Mouse (Mus musculus): ENCODE data around the gene Olfr666. TPM values are rescaled to one million over a fixed set of nuclear protein-coding genes. Genes with fewer than 3 reads are reported as not detected.

Olfr666 gene
- total RNA-seq (2012; rRNA removed) (not detected in 2 replicates), polyA plus RNA-seq (2012; ENCODE audit: insufficient read depth in 1 of 2, insufficient read length in 2 of 2, low read depth in 1 of 2, low replicate concordance in 2 of 2, missing spikeins in 1 of 2) (not detected)

- H3K9ac ChIP-seq (ENCODE audit: control insufficient read depth, low read depth, low read length, poor library complexity, severe bottlenecking), result no peak within 1 kb of the TSS
- H3K79me2 ChIP-seq (ENCODE audit: control insufficient read depth, insufficient read depth, low read length, poor library complexity), result no peaks in the 10 kb centered on the region
- no peaks in the 10 kb centered on the region for H3K4me1 ChIP-seq (ENCODE audit: control insufficient read depth in 1 of 2, insufficient read depth in 2 of 2, low read length in 2 of 2)
- no peak for DNase-seq (ENCODE audit: low read depth, low spot score)
- no peaks in the 10 kb centered on the region for H3K36me3 ChIP-seq (ENCODE audit: control insufficient read depth in 1 of 2, insufficient read depth in 2 of 2, low read length in 2 of 2)
- H3K4me3 ChIP-seq (ENCODE audit: control insufficient read depth in 1 of 2, insufficient read depth in 1 of 2, low read depth in 2 of 2, low read length in 2 of 2), result no peak within 1 kb of the TSS
- no peaks in the 10 kb centered on the region for H3K27me3 ChIP-seq (ENCODE audit: control insufficient read depth in 1 of 2, insufficient read depth in 2 of 2, low read length in 2 of 2)
- H3K27ac ChIP-seq (ENCODE audit: control insufficient read depth, low read depth, low read length), result no peak within 1 kb of the TSS
- TF ChIP-seq UBTF (IDR thresholded peaks at IDR 0.05; ENCODE audit: borderline replicate concordance, insufficient read depth, low read depth, low read length) (no peak), CHD1 (IDR thresholded peaks at IDR 0.05; ENCODE audit: low read depth, low read length) (no peak), ZMIZ1 (IDR thresholded peaks at IDR 0.05; ENCODE audit: low read depth, low read length) (no peak), E2F4 (IDR thresholded peaks at IDR 0.05; ENCODE audit: borderline replicate concordance, low read depth, low read length) (no peak), POLR2A (IDR thresholded peaks at IDR 0.05; ENCODE audit: control insufficient read depth in 1 of 2, insufficient read depth in 1 of 2, low read depth in 1 of 2, low read length in 2 of 2, poor library complexity in 1 of 2) (no peak), CHD2 (IDR thresholded peaks at IDR 0.05; ENCODE audit: low read length) (no peak), ELF1 (IDR thresholded peaks at IDR 0.05; ENCODE audit: low read depth, low read length) (no peak), NRF1 (IDR thresholded peaks at IDR 0.05; ENCODE audit: insufficient read depth, low read depth, low read length, poor library complexity, severe bottlenecking) (no peak), MYC (IDR thresholded peaks at IDR 0.05; ENCODE audit: low read depth, low read length) (no peak), EP300 (IDR thresholded peaks at IDR 0.05; ENCODE audit: low read depth in 1 of 2, low read length in 2 of 2) (no peak), GABPA (IDR thresholded peaks at IDR 0.05; ENCODE audit: low read depth, low read length) (no peak), MAX (IDR thresholded peaks at IDR 0.05; ENCODE audit: low read length) (no peak), JUND (IDR thresholded peaks at IDR 0.05; ENCODE audit: low read depth, low read length) (no peak), ZNF384 (IDR thresholded peaks at IDR 0.05; ENCODE audit: low read depth, low read length) (no peak), BHLHE40 (IDR thresholded peaks at IDR 0.05; ENCODE audit: borderline replicate concordance, low read depth, low read length) (no peak), MXI1 (IDR thresholded peaks at IDR 0.05; ENCODE audit: low read depth, low read length) (no peak), SIN3A (IDR thresholded peaks at IDR 0.05; ENCODE audit: low read length) (no peak)
- no peaks in the 10 kb centered on the region for H3K9me3 ChIP-seq (replicated peaks; ENCODE audit: insufficient read depth, low read length)
Measured at GRCm38 (mm10) chr7:104895852-104896251, at the start of gene Olfr666. Olfr666 (minus strand) TSS chr7:104895952.

DNA sequence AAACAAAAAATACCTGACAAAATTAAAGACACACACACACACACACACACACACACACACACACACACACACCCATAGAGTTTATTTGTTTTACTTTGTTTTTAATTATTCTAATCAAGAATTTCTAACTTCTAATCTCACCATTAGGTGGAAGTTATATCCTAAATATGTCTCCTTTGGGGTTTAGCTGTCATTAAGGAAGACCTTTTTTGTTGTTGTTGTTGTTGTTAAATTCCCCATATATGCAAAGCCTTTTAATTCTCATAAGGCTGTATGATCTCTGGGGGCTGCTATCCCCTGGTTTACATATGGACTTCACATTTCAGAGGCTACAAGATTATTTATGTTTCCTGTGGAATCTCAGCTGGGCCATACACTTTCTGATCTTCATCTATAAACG is 38.2 kb upstream of the Olfr666 start, which contains the start of gene Olfr669:
Olfr669 (plus strand) TSS at position 301 of the 400 bp plus-strand sequence.
- Histone ChIP-seq H3K4me1 (ENCODE audit: control insufficient read depth in 1 of 2, insufficient read depth in 2 of 2, low read length in 2 of 2) (no peaks in the 10 kb centered on the region), H3K36me3 (ENCODE audit: control insufficient read depth in 1 of 2, insufficient read depth in 2 of 2, low read length in 2 of 2) (no peaks in the 10 kb centered on the region), H3K27me3 (ENCODE audit: control insufficient read depth in 1 of 2, insufficient read depth in 2 of 2, low read length in 2 of 2) (no peaks in the 10 kb centered on the region), H3K9ac (ENCODE audit: control insufficient read depth, low read depth, low read length, poor library complexity, severe bottlenecking) (no peak within 1 kb of the TSS), H3K79me2 (ENCODE audit: control insufficient read depth, insufficient read depth, low read length, poor library complexity) (no peaks in the 10 kb centered on the region), H3K27ac (ENCODE audit: control insufficient read depth, low read depth, low read length) (no peak within 1 kb of the TSS), H3K9me3 (replicated peaks; ENCODE audit: insufficient read depth, low read length) (no peaks in the 10 kb centered on the region), H3K4me3 (ENCODE audit: control insufficient read depth in 1 of 2, insufficient read depth in 1 of 2, low read depth in 2 of 2, low read length in 2 of 2) (no peak within 1 kb of the TSS)
- DNase-seq (ENCODE audit: low read depth, low spot score), result no peak
- TF ChIP-seq E2F4 (IDR thresholded peaks at IDR 0.05; ENCODE audit: borderline replicate concordance, low read depth, low read length) (no peak), MAZ (IDR thresholded peaks at IDR 0.05; ENCODE audit: low read depth, low read length) (no peak), KAT2A (conservative IDR thresholded peaks at IDR 0.05; ENCODE audit: low read depth, low read length) (no peak), SMC3 (IDR thresholded peaks at IDR 0.05; ENCODE audit: low read depth, low read length) (no peak), TCF12 (IDR thresholded peaks at IDR 0.05; ENCODE audit: low read depth, low read length) (no peak), POLR2A (IDR thresholded peaks at IDR 0.05; ENCODE audit: control insufficient read depth in 1 of 2, insufficient read depth in 1 of 2, low read depth in 1 of 2, low read length in 2 of 2, poor library complexity in 1 of 2) (no peak), ZC3H11A (IDR thresholded peaks at IDR 0.05; ENCODE audit: low read depth, low read length) (no peak), HCFC1 (IDR thresholded peaks at IDR 0.05; ENCODE audit: low read depth, low read length) (no peak)

Measured in MEL (cell line).